16 mouse cellular contexts compared by ENCODE assay signal in genomic region chr19:59366724-59367123, GRCm38 (mm10).
"Had no signal": no experiment of that assay in that cellular context is flagged by ENCODE, and none has a peak within 500 bp of the region (broad histone marks: within the 10 kb centered on the region; RNA-seq: fewer than 3 reads in every experiment).

No protein-coding gene starts in this region.

- ATAC-seq: lung, postnatal 0 days; midbrain, embryonic 13.5 days; midbrain, embryonic 15.5 days had no signal

- H3K27ac ChIP-seq: lung, embryonic 15.5 days; macrophage; midbrain, embryonic 13.5 days; midbrain, embryonic 15.5 days; neural tube, embryonic 12.5 days had no signal

- H3K27me3 ChIP-seq: lung, embryonic 15.5 days; midbrain, embryonic 13.5 days; midbrain, embryonic 15.5 days had no signal

- H3K9me3 ChIP-seq: lung, embryonic 15.5 days; midbrain, embryonic 13.5 days; midbrain, embryonic 15.5 days; neural tube, embryonic 12.5 days had no signal

- DNase-seq: lung, adult 2 months; lung, postnatal 14 days; lung, postnatal 36 days; right cerebral cortex, postnatal 14 days; spleen, adult 18-20 months; thymus, adult 18-20 months; thymus, postnatal 14 days; thymus, postnatal 36 days had no signal

- H3K4me2 ChIP-seq: lung, embryonic 15.5 days; midbrain, embryonic 11.5 days; midbrain, embryonic 13.5 days; midbrain, embryonic 15.5 days; neural tube, embryonic 12.5 days had no signal

- H3K9ac ChIP-seq: lung, embryonic 15.5 days; midbrain, embryonic 13.5 days; midbrain, embryonic 15.5 days; neural tube, embryonic 12.5 days had no signal

- H3K4me3 ChIP-seq: lung, embryonic 15.5 days; megakaryocyte, embryonic 14.5 days; midbrain, embryonic 13.5 days; midbrain, embryonic 15.5 days; neural tube, embryonic 12.5 days had no signal

- H3K36me3 ChIP-seq: lung, embryonic 15.5 days; midbrain, embryonic 13.5 days; midbrain, embryonic 15.5 days; neural tube, embryonic 12.5 days had no signal

- H3K4me1 ChIP-seq: lung, embryonic 15.5 days; midbrain, embryonic 13.5 days; midbrain, embryonic 15.5 days; neural tube, embryonic 12.5 days had no signal
